Mouse (Mus musculus): ENCODE results near the gene Plagl2. TPM values are rescaled to one million over a fixed set of nuclear protein-coding genes. Genes with fewer than 3 reads are reported as not detected.
A peak's percentile ranks its signal among the peaks of the same experiment; 100 is the strongest.

The Plagl2 gene
- polyA plus RNA-seq, 1 experiment from 2014 or later, result 20.4 TPM

- ATAC-seq (ENCODE audit: low FRiP score, low read depth), result no peak
- peaks cover 36% of the 10 kb centered on the region for H3K36me3 ChIP-seq
These were observed 4.0 kb downstream of the Plagl2 start for GRCm38 (mm10) chr2:153237193-153237592.

GRCm38 (mm10) chr2:153228523-153228922 lies 12.7 kb downstream of the Plagl2 start:
- 85% methylated on average over 5 of the region's 5 CpGs for WGBS
- no peaks in the 10 kb centered on the region for H3K9me3 ChIP-seq
- no peak for ATAC-seq (ENCODE audit: low FRiP score, low read depth)
- no peak overlapping the region for H3K27ac ChIP-seq (replicated peaks)
- no peaks in the 10 kb centered on the region for H3K27me3 ChIP-seq
- H3K9ac ChIP-seq (replicated peaks), result no peak overlapping the region
- H3K4me2 ChIP-seq (replicated peaks), result no peak overlapping the region
- no peak overlapping the region for H3K4me3 ChIP-seq
- peaks cover 12% of the 10 kb centered on the region for H3K4me1 ChIP-seq
- H3K36me3 ChIP-seq, result peaks cover 55% of the 10 kb centered on the region

More at GRCm38 (mm10) chr2:153237193-153237592, 4.0 kb downstream of the Plagl2 start:
- Histone ChIP-seq H3K4me1 (peaks cover 32% of the 10 kb centered on the region), H3K4me3 (no peak overlapping the region), H3K9ac (replicated peaks) (no peak overlapping the region), H3K27ac (replicated peaks) (no peak overlapping the region), H3K27me3 (no peaks in the 10 kb centered on the region), H3K9me3 (no peaks in the 10 kb centered on the region), H3K4me2 (replicated peaks) (no peak overlapping the region)
- WGBS, result 74% methylated on average over 4 of the region's 4 CpGs

- no peak overlapping the region for H3K27ac ChIP-seq (replicated peaks)
- 93% methylated on average over 4 of the region's 4 CpGs for WGBS
- peaks cover 12% of the 10 kb centered on the region for H3K4me1 ChIP-seq
- ATAC-seq (ENCODE audit: low FRiP score, low read depth), result no peak
- H3K4me2 ChIP-seq (replicated peaks), result no peak overlapping the region
- no peak overlapping the region for H3K9ac ChIP-seq (replicated peaks)
- H3K36me3 ChIP-seq, result peaks cover 49% of the 10 kb centered on the region
- no peaks in the 10 kb centered on the region for H3K27me3 ChIP-seq
- H3K4me3 ChIP-seq, result no peak overlapping the region
- H3K9me3 ChIP-seq, result no peaks in the 10 kb centered on the region
These were observed 13.3 kb downstream of the Plagl2 start for GRCm38 (mm10) chr2:153227959-153228358.

- Histone ChIP-seq H3K27ac (replicated peaks) (no peak overlapping the region), H3K36me3 (peaks cover 27% of the 10 kb centered on the region), H3K4me3 (peak overlapping the region; percentile 53), H3K27me3 (no peaks in the 10 kb centered on the region), H3K9me3 (no peaks in the 10 kb centered on the region), H3K4me1 (peaks cover 12% of the 10 kb centered on the region), H3K4me2 (replicated peaks) (peak overlapping the region; percentile 73), H3K9ac (replicated peaks) (peak overlapping the region; percentile 75)
- WGBS, result 10% methylated on average over 3 of the region's 3 CpGs
- no peak; the same call in 1 of the 2 replicates for ATAC-seq (ENCODE audit: low FRiP score, low read depth)
These were observed 15.7 kb downstream of the Plagl2 start for GRCm38 (mm10) chr2:153225595-153225953.

GRCm38 (mm10) chr2:153224946-153225594 lies 16.2 kb downstream of the Plagl2 start, which contains the start of gene Tspyl3:
Tspyl3 (minus strand) TSS chr2:153225441.
- peak; percentile 78 for ATAC-seq (ENCODE audit: low FRiP score, low read depth)
- H3K9me3 ChIP-seq, result no peaks in the 10 kb centered on the region
- peak within 1 kb of the TSS; percentile 53 for H3K4me3 ChIP-seq
- no peaks in the 10 kb centered on the region for H3K27me3 ChIP-seq
- peaks cover 22% of the 10 kb centered on the region for H3K36me3 ChIP-seq
- peak within 1 kb of the TSS; percentile 75 for H3K9ac ChIP-seq (replicated peaks)
- 2% methylated on average over 31 of the region's 31 CpGs for WGBS
- peak within 1 kb of the TSS; percentile 73 for H3K4me2 ChIP-seq (replicated peaks)
- H3K4me1 ChIP-seq, result peaks cover 12% of the 10 kb centered on the region
- peak within 1 kb of the TSS; percentile 77 for H3K27ac ChIP-seq (replicated peaks)

- H3K9me3 ChIP-seq, result no peaks in the 10 kb centered on the region
- no peaks in the 10 kb centered on the region for H3K36me3 ChIP-seq
- no peak overlapping the region for H3K4me3 ChIP-seq
- peaks cover 12% of the 10 kb centered on the region for H3K4me1 ChIP-seq
- H3K9ac ChIP-seq (replicated peaks), result no peak overlapping the region
- H3K27ac ChIP-seq (replicated peaks), result no peak overlapping the region
- WGBS, result 95% methylated on average over 2 of the region's 2 CpGs
- ATAC-seq (ENCODE audit: low FRiP score, low read depth), result no peak
- no peak overlapping the region for H3K4me2 ChIP-seq (replicated peaks)
- H3K27me3 ChIP-seq, result no peaks in the 10 kb centered on the region
These were observed 18.7 kb downstream of the Plagl2 start for GRCm38 (mm10) chr2:153222566-153222965.

- peaks cover 12% of the 10 kb centered on the region for H3K4me1 ChIP-seq
- no peaks in the 10 kb centered on the region for H3K27me3 ChIP-seq
- ATAC-seq (ENCODE audit: low FRiP score, low read depth), result no peak
- H3K27ac ChIP-seq (replicated peaks), result no peak overlapping the region
- H3K9me3 ChIP-seq, result no peaks in the 10 kb centered on the region
- H3K4me3 ChIP-seq, result no peak overlapping the region
- H3K4me2 ChIP-seq (replicated peaks), result no peak overlapping the region
- no peak overlapping the region for H3K9ac ChIP-seq (replicated peaks)
- H3K36me3 ChIP-seq, result no peaks in the 10 kb centered on the region
These were observed 19.1 kb downstream of the Plagl2 start for GRCm38 (mm10) chr2:153222130-153222529.

- 86% methylated on average over 4 of the region's 4 CpGs for WGBS
- H3K9me3 ChIP-seq, result no peaks in the 10 kb centered on the region
- H3K27me3 ChIP-seq, result no peaks in the 10 kb centered on the region
- no peak overlapping the region for H3K4me3 ChIP-seq
- H3K4me1 ChIP-seq, result peaks cover 12% of the 10 kb centered on the region
- ATAC-seq (ENCODE audit: low FRiP score, low read depth), result no peak
- no peak overlapping the region for H3K27ac ChIP-seq (replicated peaks)
- no peak overlapping the region for H3K4me2 ChIP-seq (replicated peaks)
- H3K9ac ChIP-seq (replicated peaks), result no peak overlapping the region
- no peaks in the 10 kb centered on the region for H3K36me3 ChIP-seq
These were observed 19.6 kb downstream of the Plagl2 start for GRCm38 (mm10) chr2:153221620-153222019.

- no peaks in the 10 kb centered on the region for H3K4me1 ChIP-seq
- no peak overlapping the region for H3K4me3 ChIP-seq
- H3K27me3 ChIP-seq, result no peaks in the 10 kb centered on the region
- no peak overlapping the region for H3K9ac ChIP-seq (replicated peaks)
- H3K9me3 ChIP-seq, result no peaks in the 10 kb centered on the region
- no peak overlapping the region for H3K4me2 ChIP-seq (replicated peaks)
- WGBS, result 84% methylated on average over 3 of the region's 3 CpGs
- no peak overlapping the region; the same call in 1 of the 2 replicates for H3K27ac ChIP-seq (replicated peaks)
- no peak for ATAC-seq (ENCODE audit: low FRiP score, low read depth)
- no peaks in the 10 kb centered on the region for H3K36me3 ChIP-seq
These were observed 22.7 kb downstream of the Plagl2 start for GRCm38 (mm10) chr2:153218516-153218915.

GRCm38 (mm10) chr2:153217826-153218340 lies 23.3 kb downstream of the Plagl2 start:
- Histone ChIP-seq H3K9me3 (no peaks in the 10 kb centered on the region), H3K4me3 (no peak overlapping the region), H3K4me2 (replicated peaks) (no peak overlapping the region), H3K4me1 (no peaks in the 10 kb centered on the region), H3K9ac (replicated peaks) (no peak overlapping the region), H3K27me3 (no peaks in the 10 kb centered on the region), H3K27ac (replicated peaks) (no peak overlapping the region), H3K36me3 (no peaks in the 10 kb centered on the region)
- no peak for ATAC-seq (ENCODE audit: low FRiP score, low read depth)
- WGBS, result 88% methylated on average over 10 of the region's 10 CpGs

- Histone ChIP-seq H3K9ac (replicated peaks) (no peak overlapping the region), H3K27ac (replicated peaks) (no peak overlapping the region), H3K4me1 (no peaks in the 10 kb centered on the region), H3K4me2 (replicated peaks) (no peak overlapping the region), H3K36me3 (0 out of 2 replicates have a peak, but pooled peaks cover 4% of the 10 kb centered on the region), H3K9me3 (no peaks in the 10 kb centered on the region), H3K27me3 (no peaks in the 10 kb centered on the region), H3K4me3 (no peak overlapping the region)
- WGBS, result 79% methylated on average over 4 of the region's 4 CpGs
- no peak for ATAC-seq (ENCODE audit: low FRiP score, low read depth)
These were observed 25.8 kb downstream of the Plagl2 start for GRCm38 (mm10) chr2:153215421-153215820.

- Histone ChIP-seq H3K9ac (replicated peaks) (no peak overlapping the region), H3K9me3 (no peaks in the 10 kb centered on the region), H3K36me3 (peaks cover 8% of the 10 kb centered on the region), H3K27ac (replicated peaks) (no peak overlapping the region), H3K4me3 (no peak overlapping the region), H3K4me1 (no peaks in the 10 kb centered on the region), H3K27me3 (no peaks in the 10 kb centered on the region), H3K4me2 (replicated peaks) (no peak overlapping the region)
- ATAC-seq (ENCODE audit: low FRiP score, low read depth), result no peak
- WGBS, result 85% methylated on average over 6 of the region's 6 CpGs
These were observed 26.4 kb downstream of the Plagl2 start for GRCm38 (mm10) chr2:153214771-153215259.
